ENCODE assay signal across 9 mouse cellular contexts in genomic region chr16:94527152-94527534, GRCm38 (mm10). TPM values are rescaled to one million over a fixed set of nuclear protein-coding genes. Genes with fewer than 3 reads are reported as not detected.
DNase-seq lines count a peak whose midpoint lies in the region; ATAC-seq and TF ChIP-seq lines count a peak whose summit lies in the region.
"Had no signal": no experiment of that assay in that cellular context is flagged by ENCODE, and none has a peak within 500 bp of the region (broad histone marks: within the 10 kb centered on the region; RNA-seq: fewer than 3 reads in every experiment).

No protein-coding gene starts in this region.

- 2% methylated on average over 13 of the region's 13 CpGs for WGBS in heart, embryonic 15.5 days
- 4% methylated on average over 13 of the region's 13 CpGs for WGBS in forebrain, embryonic 16.5 days
- WGBS in macrophage (ENCODE audit: missing documents), result 2% methylated on average over 11 of the region's 13 CpGs

- H3K9ac ChIP-seq in heart, embryonic 15.5 days, result peak overlapping the region; percentile 77
- H3K9ac ChIP-seq in ES-E14 (ENCODE audit: insufficient read depth, low read depth, low read length, poor library complexity, severe bottlenecking), result peak overlapping the region; percentile 92
- peak overlapping the region; percentile 84 for H3K9ac ChIP-seq in forebrain, embryonic 16.5 days (replicated peaks; ENCODE audit: low read depth, low read length)

- peaks cover 38% of the 10 kb centered on the region for H3K79me2 ChIP-seq in macrophage (ENCODE audit: inconsistent target)

- in situ Hi-C loops in ES-E14 (cut with MboI; ENCODE audit: low sequenced_read_pairs in 2 of 2, unreplicated experiment in 2 of 2), result no loop called here

- ATAC-seq in heart, embryonic 15.5 days (replicated peaks; ENCODE audit: insufficient number of reproducible peaks, insufficient read depth, low FRiP score, low read depth), result no peak
- ATAC-seq in forebrain, embryonic 16.5 days, result no peak
- ATAC-seq in megakaryocyte progenitor cell, adult 5-6 weeks (replicated peaks; ENCODE audit: poor library complexity), result no peak
- no peak for ATAC-seq in granulocyte monocyte progenitor cell, adult 5-6 weeks (replicated peaks; ENCODE audit: poor library complexity, severe bottlenecking)

- peak overlapping the region; percentile 96 for H3K27ac ChIP-seq in heart, embryonic 15.5 days
- H3K27ac ChIP-seq in ES-E14 (ENCODE audit: insufficient read depth, low read depth, low read length, poor library complexity, severe bottlenecking), result peak overlapping the region; percentile 75
- peak overlapping the region; percentile 97 for H3K27ac ChIP-seq in forebrain, embryonic 16.5 days (ENCODE audit: low read length)
- H3K27ac ChIP-seq in macrophage, result peak overlapping the region; percentile 71

- H3K9me3 ChIP-seq in heart, embryonic 15.5 days (replicated peaks), result no peaks in the 10 kb centered on the region
- no peaks in the 10 kb centered on the region for H3K9me3 ChIP-seq in ES-E14 (ENCODE audit: control insufficient read depth, insufficient read depth, low read depth, low read length)
- H3K9me3 ChIP-seq in forebrain, embryonic 16.5 days (ENCODE audit: control insufficient read depth, low read length), result no peaks in the 10 kb centered on the region

- H3K36me3 ChIP-seq in heart, embryonic 15.5 days, result no peaks in the 10 kb centered on the region
- H3K36me3 ChIP-seq in ES-E14 (ENCODE audit: control insufficient read depth, insufficient read depth, low read length, poor library complexity, severe bottlenecking) (no peaks in the 10 kb centered on the region), macrophage (ENCODE audit: inconsistent target) (no peaks in the 10 kb centered on the region)
- H3K36me3 ChIP-seq in forebrain, embryonic 16.5 days (ENCODE audit: control insufficient read depth, insufficient read depth), result no peaks in the 10 kb centered on the region

- H3K4me3 ChIP-seq in heart, embryonic 15.5 days, result peak overlapping the region; percentile 84
- H3K4me3 ChIP-seq in ES-E14 (ENCODE audit: insufficient read depth in 1 of 2, low read depth in 1 of 2, low read length in 2 of 2, poor library complexity in 1 of 2, severe bottlenecking in 1 of 2), result peak overlapping the region; percentile 91 to 93
- peak overlapping the region; percentile 86 for H3K4me3 ChIP-seq in forebrain, embryonic 16.5 days (replicated peaks; ENCODE audit: low read length)
- H3K4me3 ChIP-seq in macrophage (ENCODE audit: inconsistent target), result peak overlapping the region; percentile 61

- peaks cover 31% of the 10 kb centered on the region for H3K4me1 ChIP-seq in heart, embryonic 15.5 days (replicated peaks)
- peaks cover 0 to 4% of the 10 kb centered on the region in 2 experiments; a peak in 3 of 4 replicates for H3K4me1 ChIP-seq in ES-E14 (ENCODE audit: control insufficient read depth in 2 of 2, insufficient read depth in 2 of 2, low read length in 2 of 2, poor library complexity in 1 of 2)
- peaks cover 23% of the 10 kb centered on the region for H3K4me1 ChIP-seq in forebrain, embryonic 16.5 days (replicated peaks; ENCODE audit: control insufficient read depth, insufficient read depth, low read length)

- peak overlapping the region; percentile 61 for H3K4me2 ChIP-seq in heart, embryonic 15.5 days
- peak overlapping the region; percentile 57 for H3K4me2 ChIP-seq in forebrain, embryonic 16.5 days (ENCODE audit: low read length)

- DNase-seq in heart, adult 11 months, result no peak
- DNase-seq in ES-E14 (ENCODE audit: low read depth, low spot score), result no peak
- no peak for DNase-seq in frontal cortex, postnatal 36 days (ENCODE audit: low spot score in 2 of 2)

- H3K27me3 ChIP-seq in heart, embryonic 15.5 days, result no peaks in the 10 kb centered on the region
- no peaks in the 10 kb centered on the region for H3K27me3 ChIP-seq in forebrain, embryonic 16.5 days (replicated peaks; ENCODE audit: control insufficient read depth, insufficient read depth, low read length)
- H3K27me3 ChIP-seq: Patski had no signal

TF ChIP-seq in ES-E14, 5 proteins besides CTCF, POLR2A, EP300 and RAD21:
- no peak for TF ChIP-seq CHD2 (IDR thresholded peaks at IDR 0.05; ENCODE audit: low read depth, low read length)
- no peak for TF ChIP-seq ZNF384 (IDR thresholded peaks at IDR 0.05; ENCODE audit: low read depth, low read length)
- no peak for TF ChIP-seq ZC3H11A (IDR thresholded peaks at IDR 0.05; ENCODE audit: borderline replicate concordance, low read depth, low read length)
- no peak for TF ChIP-seq HCFC1 (IDR thresholded peaks at IDR 0.05; ENCODE audit: borderline replicate concordance, insufficient read depth, low read length)
- no peak for TF ChIP-seq MAFK (IDR thresholded peaks at IDR 0.05; ENCODE audit: insufficient read depth, low read depth, low read length)

RNA-seq across cellular contexts. Expression of gene Vps26c, which starts 0.5 kb away (rescaled TPM):
- 41.0 and 49.6 TPM in 2 replicates for polyA plus RNA-seq in heart, embryonic 15.5 days (2015; fragmentation: Nextera tagmentation; extraction: Ambion mirVana)
- total RNA-seq in ES-E14 (2012; rRNA removed), result 25.3 and 28.7 TPM in 2 replicates
- 85.1 and 89.6 TPM in 2 replicates for polyA plus RNA-seq in forebrain, embryonic 16.5 days (2015; fragmentation: Nextera tagmentation; extraction: Ambion mirVana)
- total RNA-seq in macrophage (2018; cell fraction: chromatin; rRNA removed), result 100 to 1,000 TPM in 6 of 26 experiments, 10 to 100 TPM in 20; 21.2 to 142 (median 55.7) TPM
- 10 to 100 TPM; 36.1 to 82.0 (median 68.2) TPM for total RNA-seq in macrophage (2018; cell fraction: cytosol; rRNA removed)
- 100 to 1,000 TPM in 1 of 26 experiments, 10 to 100 TPM in 25; 20.1 to 108 (median 38.4) TPM for total RNA-seq in macrophage (2018; cell fraction: nucleus; rRNA removed)
- 45.9 to 89.1 TPM (median 67.2 TPM) in 3 replicates for polyA plus RNA-seq in macrophage (2018)
- total RNA-seq in megakaryocyte progenitor cell, adult 5-6 weeks (2015), result 21.8 and 26.4 TPM in 2 replicates
- 29.5 and 32.9 TPM in 2 replicates for total RNA-seq in megakaryocyte progenitor cell, adult 5-6 weeks (2017)
- 19.9 and 25.3 TPM in 2 replicates for total RNA-seq in granulocyte monocyte progenitor cell, adult 5-6 weeks (2014; fragmentation: Nextera tagmentation)
- total RNA-seq in granulocyte monocyte progenitor cell, adult 5-6 weeks (2017), result 27.4 and 32.7 TPM in 2 replicates

RNA-seq across cellular contexts. Expression of gene Dyrk1a, which starts 42.7 kb away (rescaled TPM):
- polyA plus RNA-seq in heart, embryonic 15.5 days (2015; fragmentation: Nextera tagmentation; extraction: Ambion mirVana), result 7.1 and 7.3 TPM in 2 replicates
- total RNA-seq in ES-E14 (2012; rRNA removed), result 33.2 and 36.3 TPM in 2 replicates
- polyA plus RNA-seq in forebrain, embryonic 16.5 days (2015; fragmentation: Nextera tagmentation; extraction: Ambion mirVana), result 12.8 TPM in 2 replicates
- total RNA-seq in macrophage (2018; cell fraction: chromatin; rRNA removed), result 100 to 1,000 TPM in 3 of 26 experiments, 10 to 100 TPM in 23; 54.2 to 149 (median 85.4) TPM
- 10 to 100 TPM; 40.1 to 59.8 (median 43.8) TPM for total RNA-seq in macrophage (2018; cell fraction: cytosol; rRNA removed)
- total RNA-seq in macrophage (2018; cell fraction: nucleus; rRNA removed), result 10 to 100 TPM; 54.6 to 87.2 (median 64.8) TPM
- polyA plus RNA-seq in macrophage (2018), result 22.5 to 30.9 TPM (median 25.6 TPM) in 3 replicates
- total RNA-seq in megakaryocyte progenitor cell, adult 5-6 weeks (2015), result 60.8 and 65.6 TPM in 2 replicates
- total RNA-seq in megakaryocyte progenitor cell, adult 5-6 weeks (2017), result 49.4 and 58.3 TPM in 2 replicates
- 35.6 and 60.1 TPM in 2 replicates for total RNA-seq in granulocyte monocyte progenitor cell, adult 5-6 weeks (2014; fragmentation: Nextera tagmentation)
- 61.1 and 64.9 TPM in 2 replicates for total RNA-seq in granulocyte monocyte progenitor cell, adult 5-6 weeks (2017)
